Mouse (Mus musculus) heart, embryonic 14.5 days (tissue): ENCODE measurements at regions not wholly inside any gene's neighbourhood (a gene's known extent, or its start where the extent isn't known, plus 50 kb on each side); places are given as distances from the start of the nearest gene placed in this dataset.
A peak's percentile ranks its signal among the peaks of the same experiment; 100 is the strongest.

Source experiments
- ATAC-seq: fragments of 200-750 bp; cut with Nextera tagmentation; 2 replicates; pipeline ENCODE4 v1.8.0; 2017; ENCODE audit warnings: low read depth, moderate TSS enrichment; ENCODE audit not compliant: insufficient number of reproducible peaks, insufficient read depth, low FRiP score
- H3K27ac ChIP-seq, 2 experiments: fragments of 200-500 bp in 1 of 2; fragments of 300-500 bp in 1 of 2; sonication (generic) in 1 of 2; replicated peaks in 1 of 2; 2 replicates each; pipeline ENCODE4 v1.5.1; 2012 to 2014; ENCODE audit warnings: low read depth in 2 of 2, low read length in 2 of 2, control low read depth in 1 of 2, mild to moderate bottlenecking in 1 of 2, mixed read lengths in 1 of 2; ENCODE audit not compliant: control insufficient read depth in 1 of 2, insufficient read depth in 1 of 2
- H3K27me3 ChIP-seq: fragments of 300-500 bp; sonication (generic); 2 replicates; pipeline ENCODE4 v1.6.1; 2014; ENCODE audit warnings: mild to moderate bottlenecking, low read length, control low read depth; ENCODE audit not compliant: control insufficient read depth, insufficient read depth
- H3K36me3 ChIP-seq: fragments of 300-500 bp; sonication (generic); 2 replicates; pipeline ENCODE4 v1.6.1; 2014; ENCODE audit warnings: mild to moderate bottlenecking, control low read depth, low read length, mixed read lengths; ENCODE audit not compliant: control insufficient read depth, insufficient read depth
- H3K4me1 ChIP-seq, 2 experiments: fragments of 200-500 bp in 1 of 2; fragments of 300-500 bp in 1 of 2; sonication (generic) in 1 of 2; 2 replicates each; pipeline ENCODE4 v1.6.1; 2012 to 2014; ENCODE audit warnings: low read length in 2 of 2, control low read depth in 1 of 2, mixed read lengths in 1 of 2; ENCODE audit not compliant: control insufficient read depth in 2 of 2, insufficient read depth in 2 of 2
- H3K4me2 ChIP-seq: fragments of 300-500 bp; sonication (generic); 2 replicates; pipeline ENCODE4 v1.6.1; 2014; ENCODE audit warnings: mild to moderate bottlenecking, low read length
- H3K4me3 ChIP-seq, 2 experiments: fragments of 200-500 bp in 1 of 2; fragments of 300-500 bp in 1 of 2; sonication (generic) in 1 of 2; 2 replicates each; pipeline ENCODE4 v1.5.1; 2012 to 2014; ENCODE audit warnings: low read length in 2 of 2, mild to moderate bottlenecking in 2 of 2, control low read depth in 1 of 2, low read depth in 1 of 2, moderate library complexity in 1 of 2; ENCODE audit not compliant: control insufficient read depth in 1 of 2, insufficient read depth in 1 of 2
- H3K9ac ChIP-seq: fragments of 300-500 bp; sonication (generic); 2 replicates; pipeline ENCODE4 v1.6.1; 2014; ENCODE audit warnings: mild to moderate bottlenecking, low read length
- H3K9me3 ChIP-seq: fragments of 300-500 bp; sonication (generic); 2 replicates; pipeline ENCODE4 v1.6.1; 2016; ENCODE audit warnings: low read length, control low read depth; ENCODE audit not compliant: control insufficient read depth
- WGBS: fragments of 180-500 bp; shearing (Covaris S2); extraction: QIAGEN DNeasy Blood & Tissue Kit; methylation state at CpG from one replicate; pipeline ENCODE4 v1.1.7; 2014; 5-methylcytosine and 5-hydroxymethylcytosine counted together

- Histone ChIP-seq H3K9ac (no peak overlapping the region), H3K36me3 (no peaks in the 10 kb centered on the region), H3K27ac (no peak overlapping the region), H3K4me2 (no peak overlapping the region), H3K4me1 (peaks cover 4 to 11% of the 10 kb centered on the region in 2 experiments; a peak in 3 of 4 replicates), H3K4me3 (no peak overlapping the region), H3K27me3 (no peaks in the 10 kb centered on the region), H3K9me3 (no peaks in the 10 kb centered on the region)
- 78% methylated on average over 5 of the region's 5 CpGs for WGBS
- ATAC-seq = no peak
Measured at GRCm38 (mm10) chr10:24484101-24484660, 111.1 kb upstream of the Ccn2 start.

GRCm38 (mm10) chr10:24485461-24485860 lies 109.8 kb upstream of the Ccn2 start:
- peaks cover 4 to 7% of the 10 kb centered on the region in 2 experiments; a peak in 3 of 4 replicates for H3K4me1 ChIP-seq
- WGBS = 63% methylated on average over 5 of the region's 5 CpGs
- ATAC-seq = no peak
- H3K9ac ChIP-seq = no peak overlapping the region
- no peaks in the 10 kb centered on the region for H3K36me3 ChIP-seq
- H3K4me2 ChIP-seq = no peak overlapping the region
- no peak overlapping the region for H3K4me3 ChIP-seq
- H3K27me3 ChIP-seq = no peaks in the 10 kb centered on the region
- no peaks in the 10 kb centered on the region for H3K9me3 ChIP-seq
- H3K27ac ChIP-seq = no peak overlapping the region

DNA sequence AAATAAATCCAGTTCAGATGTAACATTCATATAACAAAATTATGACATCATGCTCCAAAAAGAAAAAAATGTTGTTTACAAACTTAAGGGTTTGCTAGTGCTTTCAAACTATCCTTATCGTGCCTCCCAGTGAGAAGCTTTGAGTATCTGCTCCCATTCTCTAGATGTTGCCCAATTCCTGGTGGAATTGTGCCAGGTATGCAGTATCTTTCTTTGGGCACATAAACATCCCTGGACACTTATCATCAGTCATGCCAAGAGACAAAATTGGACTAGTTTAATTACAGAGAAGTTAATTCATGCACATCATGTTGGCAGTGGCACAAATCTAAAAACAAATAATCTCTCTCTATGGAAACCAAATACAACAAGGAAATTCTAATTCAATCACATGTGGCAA lies 109.0 kb upstream of the Ccn2 start:
- Histone ChIP-seq H3K36me3 (no peaks in the 10 kb centered on the region), H3K4me1 (peaks cover 4 to 6% of the 10 kb centered on the region in 2 experiments; a peak in 3 of 4 replicates), H3K4me2 (no peak overlapping the region), H3K9ac (no peak overlapping the region), H3K27me3 (no peaks in the 10 kb centered on the region), H3K9me3 (no peaks in the 10 kb centered on the region), H3K27ac (no peak overlapping the region), H3K4me3 (no peak overlapping the region)
- ATAC-seq = no peak
- WGBS = 49% methylated on average over 1 of the region's 1 CpGs

DNA sequence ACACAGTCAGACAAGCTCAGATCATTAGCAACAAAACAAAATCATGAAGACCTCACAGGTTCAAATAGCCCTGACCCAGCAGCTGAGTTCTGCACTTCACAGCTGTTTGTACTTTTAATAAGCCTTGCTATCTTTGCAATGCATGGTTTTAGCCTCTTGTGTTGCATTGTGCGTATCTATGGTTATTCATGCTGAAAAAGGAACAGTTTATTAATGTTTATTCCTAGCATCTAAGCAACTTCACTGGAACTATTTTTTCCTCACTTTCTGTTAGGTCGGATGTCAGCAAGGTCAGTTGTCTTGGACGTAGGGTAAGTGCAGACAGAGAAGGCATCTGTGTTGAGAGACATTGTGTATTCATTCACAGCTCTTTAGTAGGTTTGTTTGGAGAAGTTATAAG lies 107.3 kb upstream of the Ccn2 start:
- WGBS = 63% methylated on average over 3 of the region's 3 CpGs
- no peaks in the 10 kb centered on the region for H3K27me3 ChIP-seq
- no peak overlapping the region for H3K4me3 ChIP-seq
- peaks cover 4 to 6% of the 10 kb centered on the region in 2 experiments; a peak in 3 of 4 replicates for H3K4me1 ChIP-seq
- no peak for ATAC-seq
- H3K36me3 ChIP-seq = no peaks in the 10 kb centered on the region
- no peak overlapping the region for H3K27ac ChIP-seq
- no peaks in the 10 kb centered on the region for H3K9me3 ChIP-seq
- no peak overlapping the region for H3K9ac ChIP-seq
- no peak overlapping the region for H3K4me2 ChIP-seq

DNA sequence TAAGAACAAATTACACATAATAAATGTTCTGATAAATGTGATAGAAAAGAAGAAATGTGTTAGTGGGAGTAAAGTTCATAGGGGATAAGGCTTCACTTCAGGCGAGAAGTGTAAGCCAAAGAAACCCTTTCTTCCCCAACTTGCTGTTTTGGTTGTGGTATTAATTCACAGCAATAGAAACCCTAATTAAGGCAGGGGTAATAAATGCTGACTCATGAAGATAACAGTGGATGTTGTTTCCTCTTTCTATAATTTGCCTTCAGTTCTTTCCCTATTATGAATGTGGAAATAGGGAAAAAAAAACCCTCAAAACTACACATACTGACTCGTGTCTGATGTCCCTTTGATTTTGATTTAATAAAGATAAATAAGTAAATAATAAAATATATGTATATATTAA lies 104.8 kb upstream of the Ccn2 start:
- Histone ChIP-seq H3K27me3 (no peaks in the 10 kb centered on the region), H3K27ac (no peak overlapping the region), H3K9ac (no peak overlapping the region), H3K4me3 (no peak overlapping the region), H3K36me3 (no peaks in the 10 kb centered on the region), H3K9me3 (no peaks in the 10 kb centered on the region), H3K4me2 (no peak overlapping the region), H3K4me1 (peaks cover 3 to 24% of the 10 kb centered on the region in 2 experiments)
- WGBS = 86% methylated on average over 2 of the region's 2 CpGs
- ATAC-seq = no peak

DNA sequence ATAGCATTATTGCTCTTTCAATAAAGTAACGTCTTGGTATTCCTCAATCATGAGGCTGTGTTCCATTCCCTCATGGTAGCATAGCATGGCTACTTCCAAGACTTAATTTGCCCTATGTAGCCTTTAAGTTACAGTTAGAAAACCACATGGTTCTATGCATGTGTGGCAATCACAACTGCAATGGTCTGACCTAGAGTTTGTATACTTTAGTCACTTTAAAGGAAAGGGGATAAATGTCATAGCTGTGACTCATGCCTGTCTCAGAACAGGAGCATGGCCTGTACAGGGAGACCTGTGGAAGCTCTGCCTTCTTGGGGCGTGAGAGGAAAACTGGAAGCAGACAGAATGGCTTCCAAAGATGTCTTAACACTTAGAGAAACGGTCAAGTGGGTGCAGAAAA lies 103.4 kb upstream of the Ccn2 start:
- Histone ChIP-seq H3K9me3 (no peaks in the 10 kb centered on the region), H3K4me2 (no peak overlapping the region), H3K27ac (no peak overlapping the region), H3K4me1 (peaks cover 3 to 21% of the 10 kb centered on the region in 2 experiments), H3K9ac (no peak overlapping the region), H3K36me3 (no peaks in the 10 kb centered on the region), H3K4me3 (no peak overlapping the region), H3K27me3 (no peaks in the 10 kb centered on the region)
- WGBS = 81% methylated on average over 3 of the region's 3 CpGs
- ATAC-seq = no peak

DNA sequence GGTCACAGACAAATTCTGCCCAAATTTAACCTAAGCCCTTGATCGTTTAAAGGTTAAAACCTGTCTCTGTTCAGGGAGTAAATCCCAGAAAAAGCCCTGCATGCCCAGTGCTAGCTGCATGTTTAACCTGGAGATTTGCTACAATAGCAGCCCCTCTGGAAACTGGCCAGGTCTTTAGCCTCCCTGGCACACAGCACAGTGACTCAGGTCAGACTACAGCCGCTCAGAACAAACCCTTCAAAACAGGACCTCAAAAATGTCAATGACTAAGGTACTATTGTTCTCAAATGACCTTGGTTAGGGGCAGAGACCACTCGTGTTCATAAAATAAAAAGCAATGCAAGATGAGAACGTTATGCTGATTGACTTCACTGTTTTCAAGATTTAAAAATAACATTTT lies 101.8 kb upstream of the Ccn2 start:
- peak overlapping the region; percentile 79 to 95 for H3K27ac ChIP-seq
- H3K36me3 ChIP-seq = no peaks in the 10 kb centered on the region
- H3K4me3 ChIP-seq = no peak overlapping the region
- H3K4me2 ChIP-seq = peak overlapping the region; percentile 42
- H3K27me3 ChIP-seq = no peaks in the 10 kb centered on the region
- peak; percentile 76; the same call in 1 of the 2 replicates for ATAC-seq
- WGBS = 16% methylated on average over 4 of the region's 4 CpGs
- no peaks in the 10 kb centered on the region for H3K9me3 ChIP-seq
- peaks cover 3 to 21% of the 10 kb centered on the region in 2 experiments for H3K4me1 ChIP-seq
- peak overlapping the region; percentile 27; the same call in 1 of the 2 replicates for H3K9ac ChIP-seq

- peak overlapping the region; percentile 79 to 95 for H3K27ac ChIP-seq
- peaks cover 3 to 21% of the 10 kb centered on the region in 2 experiments for H3K4me1 ChIP-seq
- no peaks in the 10 kb centered on the region for H3K27me3 ChIP-seq
- H3K36me3 ChIP-seq = no peaks in the 10 kb centered on the region
- H3K4me3 ChIP-seq = no peak overlapping the region
- no peaks in the 10 kb centered on the region for H3K9me3 ChIP-seq
- peak overlapping the region; percentile 27; the same call in 1 of the 2 replicates for H3K9ac ChIP-seq
- ATAC-seq = peak; percentile 86
- peak overlapping the region; percentile 42 for H3K4me2 ChIP-seq
- 7% methylated on average over 6 of the region's 6 CpGs for WGBS
Measured at GRCm38 (mm10) chr10:24493936-24494335, 101.3 kb upstream of the Ccn2 start.
